Mouse (Mus musculus) heart, adult 2 months (tissue): ENCODE measurements around the gene Mul1.

Source experiments
- CTCF ChIP-seq: fragments of 200-600 bp; IDR thresholded peaks from 2 replicates; pipeline ENCODE4 v1.8.1; 2022; ENCODE audit warnings: antibody characterized with exemption, mild to moderate bottlenecking, moderate library complexity
- EP300 ChIP-seq: fragments of 200-500 bp; IDR thresholded peaks from 2 replicates; pipeline ENCODE4 v1.6.1; 2011; ENCODE audit warnings: low read depth, low read length, control low read depth; ENCODE audit not compliant: insufficient read depth
- POLR2A ChIP-seq: fragments of 200-500 bp; IDR thresholded peaks from 2 replicates; pipeline ENCODE4 v1.6.1; 2011; ENCODE audit warnings: mild to moderate bottlenecking, low read depth, low read length, control low read depth; ENCODE audit not compliant: insufficient read depth

GRCm38 (mm10) chr4:138488241-138488640 lies 53.8 kb downstream of the Mul1 start:
- TF ChIP-seq POLR2A (no peak), CTCF (no peak), EP300 (no peak)
